Mouse (Mus musculus) brown adipose tissue, adult 24 weeks (tissue): ENCODE results near the gene Lekr1. TPM values are rescaled to one million over a fixed set of nuclear protein-coding genes. Genes with fewer than 3 reads are reported as not detected.

Experiments used
- H3K27ac ChIP-seq: fragments of 200-500 bp; replicated peaks from 2 replicates; pipeline ENCODE4 v1.5.1; 2012; ENCODE audit warnings: low read depth, mild to moderate bottlenecking, low read length
- H3K4me1 ChIP-seq: fragments of 200-500 bp; 2 replicates; pipeline ENCODE4 v1.6.1; 2012; ENCODE audit warnings: low read length, mixed read lengths; ENCODE audit not compliant: control insufficient read depth, insufficient read depth, insufficient read length
- H3K4me3 ChIP-seq: fragments of 200-500 bp; 2 replicates; pipeline ENCODE4 v1.5.1; 2012; ENCODE audit warnings: low read depth, mild to moderate bottlenecking, low read length, moderate library complexity; ENCODE audit not compliant: insufficient read depth
- polyA plus RNA-seq: library from polyadenylated mRNA; stranded (reverse); fragments of >200 nt; gene quantifications from 2 replicates; pipeline ENCODE4 v1.2.4, GENCODE M21; 2012; ENCODE audit not compliant: missing spikeins, insufficient read depth, insufficient read length

Lekr1 gene
- polyA plus RNA-seq, 1 experiment: 7.6 TPM

- Histone ChIP-seq H3K4me3 (no peak overlapping the region), H3K4me1 (0 out of 2 replicates have a peak, but pooled peaks cover 3% of the 10 kb centered on the region), H3K27ac (no peak overlapping the region)
Observed at GRCm38 (mm10) chr3:65826716-65827115, 160.7 kb downstream of the Lekr1 start.

- H3K4me3 ChIP-seq: no peak overlapping the region
- no peak overlapping the region for H3K27ac ChIP-seq
- H3K4me1 ChIP-seq: 0 out of 2 replicates have a peak, but pooled peaks cover 3% of the 10 kb centered on the region
Observed at GRCm38 (mm10) chr3:65827400-65827799, 161.4 kb downstream of the Lekr1 start.

- Histone ChIP-seq H3K27ac (0 out of 2 replicates have a peak overlapping the region, but pooled peaks have one; percentile 15), H3K4me3 (no peak overlapping the region), H3K4me1 (0 out of 2 replicates have a peak, but pooled peaks cover 3% of the 10 kb centered on the region)
Observed at GRCm38 (mm10) chr3:65828020-65828419, 162.0 kb downstream of the Lekr1 start.

- 0 out of 2 replicates have a peak, but pooled peaks cover 3% of the 10 kb centered on the region for H3K4me1 ChIP-seq
- no peak overlapping the region for H3K27ac ChIP-seq
- no peak overlapping the region for H3K4me3 ChIP-seq
Observed at GRCm38 (mm10) chr3:65829230-65829629, 163.2 kb downstream of the Lekr1 start.

- H3K27ac ChIP-seq: no peak overlapping the region
- H3K4me1 ChIP-seq: 0 out of 2 replicates have a peak, but pooled peaks cover 3% of the 10 kb centered on the region
- no peak overlapping the region for H3K4me3 ChIP-seq
Observed at GRCm38 (mm10) chr3:65829943-65830483, 164.0 kb downstream of the Lekr1 start.

GRCm38 (mm10) chr3:65830801-65831200 is 164.8 kb downstream of the Lekr1 start:
- 0 out of 2 replicates have a peak, but pooled peaks cover 3% of the 10 kb centered on the region for H3K4me1 ChIP-seq
- no peak overlapping the region for H3K27ac ChIP-seq
- no peak overlapping the region for H3K4me3 ChIP-seq

- Histone ChIP-seq H3K4me1 (0 out of 2 replicates have a peak, but pooled peaks cover 3% of the 10 kb centered on the region), H3K27ac (no peak overlapping the region)
Observed at GRCm38 (mm10) chr3:65832398-65832797, 166.4 kb downstream of the Lekr1 start.

GRCm38 (mm10) chr3:65836435-65836834 is 170.4 kb downstream of the Lekr1 start:
- Histone ChIP-seq H3K4me3 (no peak overlapping the region), H3K27ac (no peak overlapping the region)

More at GRCm38 (mm10) chr3:65832398-65832797, 166.4 kb downstream of the Lekr1 start:
- no peak overlapping the region for H3K4me3 ChIP-seq

GRCm38 (mm10) chr3:65839664-65840063 is 173.6 kb downstream of the Lekr1 start:
- Histone ChIP-seq H3K4me1 (peaks cover 17% of the 10 kb centered on the region), H3K4me3 (no peak overlapping the region), H3K27ac (peak overlapping the region; percentile 15)

More at GRCm38 (mm10) chr3:65836435-65836834, 170.4 kb downstream of the Lekr1 start:
- no peaks in the 10 kb centered on the region; the same call in 1 of the 2 replicates for H3K4me1 ChIP-seq

- Histone ChIP-seq H3K4me1 (peaks cover 23% of the 10 kb centered on the region), H3K27ac (no peak overlapping the region), H3K4me3 (no peak overlapping the region)
Observed at GRCm38 (mm10) chr3:65841175-65841574, 175.1 kb downstream of the Lekr1 start.

- Histone ChIP-seq H3K27ac (no peak overlapping the region), H3K4me1 (peaks cover 30% of the 10 kb centered on the region), H3K4me3 (no peak overlapping the region)
Observed at GRCm38 (mm10) chr3:65842515-65843184, 176.6 kb downstream of the Lekr1 start.

- Histone ChIP-seq H3K4me1 (peaks cover 30% of the 10 kb centered on the region), H3K4me3 (no peak overlapping the region), H3K27ac (no peak overlapping the region)
Observed at GRCm38 (mm10) chr3:65843185-65843552, 177.1 kb downstream of the Lekr1 start.

GRCm38 (mm10) chr3:65844302-65844701 is 178.3 kb downstream of the Lekr1 start:
- peaks cover 30% of the 10 kb centered on the region for H3K4me1 ChIP-seq
- H3K27ac ChIP-seq: no peak overlapping the region
- H3K4me3 ChIP-seq: no peak overlapping the region

- 0 out of 2 replicates have a peak overlapping the region, but pooled peaks have one; percentile 24 for H3K27ac ChIP-seq
- no peak overlapping the region for H3K4me3 ChIP-seq
- peaks cover 30% of the 10 kb centered on the region for H3K4me1 ChIP-seq
Observed at GRCm38 (mm10) chr3:65844851-65845552, 179.0 kb downstream of the Lekr1 start.

- no peak overlapping the region for H3K4me3 ChIP-seq
- peak overlapping the region; percentile 39; the same call in 1 of the 2 replicates for H3K27ac ChIP-seq
- H3K4me1 ChIP-seq: peaks cover 27% of the 10 kb centered on the region
Observed at GRCm38 (mm10) chr3:65847158-65847787, 181.2 kb downstream of the Lekr1 start.
